Mouse (Mus musculus): ENCODE measurements around the gene Sash1. TPM values are rescaled to one million over a fixed set of nuclear protein-coding genes. Genes with fewer than 3 reads are reported as not detected.

Sash1 gene
- polyA plus RNA-seq, 1 experiment from 2014 or later: 5.4 TPM

GRCm38 (mm10) chr10:8778845-8779244 lies 107.0 kb downstream of the Sash1 start:
- H3K4me3 ChIP-seq (replicated peaks): no peak overlapping the region
- no peak overlapping the region for H3K9ac ChIP-seq
- H3K4me2 ChIP-seq: no peak overlapping the region
- no peak for ATAC-seq (ENCODE audit: insufficient read depth, low FRiP score, low read depth)
- no peaks in the 10 kb centered on the region for H3K9me3 ChIP-seq
- WGBS: 87% methylated on average over 7 of the region's 7 CpGs
- H3K27me3 ChIP-seq (replicated peaks): no peaks in the 10 kb centered on the region
- H3K27ac ChIP-seq: no peak overlapping the region
- no peaks in the 10 kb centered on the region for H3K4me1 ChIP-seq
- 0 out of 2 replicates have a peak, but pooled peaks cover 3% of the 10 kb centered on the region for H3K36me3 ChIP-seq

- Histone ChIP-seq H3K4me1 (no peaks in the 10 kb centered on the region), H3K9ac (no peak overlapping the region), H3K9me3 (no peaks in the 10 kb centered on the region), H3K4me2 (no peak overlapping the region), H3K27ac (no peak overlapping the region), H3K4me3 (replicated peaks) (no peak overlapping the region), H3K36me3 (no peaks in the 10 kb centered on the region), H3K27me3 (replicated peaks) (no peaks in the 10 kb centered on the region)
- WGBS: 81% methylated on average over 12 of the region's 12 CpGs
- ATAC-seq (ENCODE audit: insufficient read depth, low FRiP score, low read depth): no peak
Observed at GRCm38 (mm10) chr10:8777552-8778253, 108.2 kb downstream of the Sash1 start.

GRCm38 (mm10) chr10:8776791-8777190 lies 109.1 kb downstream of the Sash1 start:
- no peaks in the 10 kb centered on the region for H3K36me3 ChIP-seq
- H3K9ac ChIP-seq: no peak overlapping the region
- no peak overlapping the region for H3K4me3 ChIP-seq (replicated peaks)
- H3K27me3 ChIP-seq (replicated peaks): no peaks in the 10 kb centered on the region
- H3K27ac ChIP-seq: no peak overlapping the region
- no peaks in the 10 kb centered on the region for H3K4me1 ChIP-seq
- no peak overlapping the region for H3K4me2 ChIP-seq
- H3K9me3 ChIP-seq: no peaks in the 10 kb centered on the region
- no peak for ATAC-seq (ENCODE audit: insufficient read depth, low FRiP score, low read depth)
- WGBS: 87% methylated on average over 2 of the region's 2 CpGs

GRCm38 (mm10) chr10:8775794-8776193 lies 110.1 kb downstream of the Sash1 start:
- Histone ChIP-seq H3K4me2 (no peak overlapping the region), H3K9ac (no peak overlapping the region), H3K9me3 (no peaks in the 10 kb centered on the region), H3K4me3 (replicated peaks) (no peak overlapping the region), H3K4me1 (no peaks in the 10 kb centered on the region), H3K27ac (0 out of 2 replicates have a peak overlapping the region, but pooled peaks have one; percentile 19), H3K36me3 (no peaks in the 10 kb centered on the region), H3K27me3 (replicated peaks) (no peaks in the 10 kb centered on the region)
- 60% methylated on average over 2 of the region's 2 CpGs for WGBS
- ATAC-seq (ENCODE audit: insufficient read depth, low FRiP score, low read depth): no peak

GRCm38 (mm10) chr10:8772464-8773209 lies 113.2 kb downstream of the Sash1 start:
- 64% methylated on average over 4 of the region's 4 CpGs for WGBS
- Histone ChIP-seq H3K4me2 (no peak overlapping the region), H3K27me3 (replicated peaks) (no peaks in the 10 kb centered on the region), H3K27ac (no peak overlapping the region), H3K9me3 (no peaks in the 10 kb centered on the region), H3K36me3 (no peaks in the 10 kb centered on the region), H3K9ac (no peak overlapping the region), H3K4me3 (replicated peaks) (no peak overlapping the region), H3K4me1 (no peaks in the 10 kb centered on the region)
- no peak for ATAC-seq (ENCODE audit: insufficient read depth, low FRiP score, low read depth)

GRCm38 (mm10) chr10:8770931-8771653 lies 114.8 kb downstream of the Sash1 start:
- whole genome bisulfite sequencing: 93% methylated on average over 12 of the region's 12 CpGs
- Histone ChIP-seq H3K36me3 (no peaks in the 10 kb centered on the region), H3K9ac (no peak overlapping the region), H3K4me2 (no peak overlapping the region), H3K9me3 (no peaks in the 10 kb centered on the region), H3K27ac (no peak overlapping the region), H3K27me3 (replicated peaks) (no peaks in the 10 kb centered on the region), H3K4me3 (replicated peaks) (no peak overlapping the region), H3K4me1 (no peaks in the 10 kb centered on the region)
- ATAC-seq (ENCODE audit: insufficient read depth, low FRiP score, low read depth): no peak

GRCm38 (mm10) chr10:8768654-8769053 lies 117.2 kb downstream of the Sash1 start:
- H3K27ac ChIP-seq: no peak overlapping the region
- H3K36me3 ChIP-seq: no peaks in the 10 kb centered on the region; the same call in 1 of the 2 replicates
- no peaks in the 10 kb centered on the region for H3K9me3 ChIP-seq
- H3K4me1 ChIP-seq: no peaks in the 10 kb centered on the region
- 82% methylated on average over 8 of the region's 8 CpGs for WGBS
- H3K27me3 ChIP-seq (replicated peaks): no peaks in the 10 kb centered on the region
- H3K4me3 ChIP-seq (replicated peaks): no peak overlapping the region
- ATAC-seq (ENCODE audit: insufficient read depth, low FRiP score, low read depth): no peak
- H3K9ac ChIP-seq: no peak overlapping the region
- H3K4me2 ChIP-seq: no peak overlapping the region

GRCm38 (mm10) chr10:8767381-8767780 lies 118.5 kb downstream of the Sash1 start:
- Histone ChIP-seq H3K36me3 (no peaks in the 10 kb centered on the region; the same call in 1 of the 2 replicates), H3K4me1 (peaks cover 2% of the 10 kb centered on the region; the same call in 1 of the 2 replicates), H3K4me3 (replicated peaks) (no peak overlapping the region), H3K27me3 (replicated peaks) (no peaks in the 10 kb centered on the region), H3K9ac (no peak overlapping the region), H3K4me2 (no peak overlapping the region), H3K27ac (no peak overlapping the region), H3K9me3 (no peaks in the 10 kb centered on the region)
- ATAC-seq (ENCODE audit: insufficient read depth, low FRiP score, low read depth): no peak
- WGBS: 62% methylated on average over 5 of the region's 5 CpGs

- Histone ChIP-seq H3K36me3 (no peaks in the 10 kb centered on the region; the same call in 1 of the 2 replicates), H3K9ac (no peak overlapping the region), H3K27me3 (replicated peaks) (no peaks in the 10 kb centered on the region), H3K4me3 (replicated peaks) (no peak overlapping the region), H3K27ac (no peak overlapping the region), H3K9me3 (no peaks in the 10 kb centered on the region), H3K4me2 (no peak overlapping the region), H3K4me1 (peaks cover 8% of the 10 kb centered on the region; the same call in 1 of the 2 replicates)
- 71% methylated on average over 10 of the region's 10 CpGs for WGBS
- no peak for ATAC-seq (ENCODE audit: insufficient read depth, low FRiP score, low read depth)
Observed at GRCm38 (mm10) chr10:8765922-8766522, 119.8 kb downstream of the Sash1 start.

- Histone ChIP-seq H3K4me1 (peaks cover 11% of the 10 kb centered on the region; the same call in 1 of the 2 replicates), H3K27ac (peak overlapping the region; percentile 80; the same call in 1 of the 2 replicates), H3K36me3 (no peaks in the 10 kb centered on the region; the same call in 1 of the 2 replicates), H3K27me3 (replicated peaks) (no peaks in the 10 kb centered on the region), H3K4me3 (replicated peaks) (no peak overlapping the region), H3K9me3 (no peaks in the 10 kb centered on the region), H3K9ac (no peak overlapping the region), H3K4me2 (peak overlapping the region; percentile 40)
- no peak for ATAC-seq (ENCODE audit: insufficient read depth, low FRiP score, low read depth)
- WGBS: 43% methylated on average over 12 of the region's 12 CpGs
Observed at GRCm38 (mm10) chr10:8762771-8763170, 123.1 kb downstream of the Sash1 start.

- no peak overlapping the region for H3K9ac ChIP-seq
- ATAC-seq (ENCODE audit: insufficient read depth, low FRiP score, low read depth): 0 out of 2 replicates have a peak, but pooled peaks have one; percentile 33
- peak overlapping the region; percentile 29 for H3K4me3 ChIP-seq (replicated peaks)
- peak overlapping the region; percentile 40 for H3K4me2 ChIP-seq
- H3K27ac ChIP-seq: peak overlapping the region; percentile 80
- no peaks in the 10 kb centered on the region for H3K9me3 ChIP-seq
- H3K4me1 ChIP-seq: peaks cover 11% of the 10 kb centered on the region; the same call in 1 of the 2 replicates
- H3K27me3 ChIP-seq (replicated peaks): no peaks in the 10 kb centered on the region
- 20% methylated on average over 14 of the region's 14 CpGs for WGBS
- H3K36me3 ChIP-seq: no peaks in the 10 kb centered on the region; the same call in 1 of the 2 replicates
Observed at GRCm38 (mm10) chr10:8762209-8762701, 123.6 kb downstream of the Sash1 start.
